Mouse (Mus musculus): ENCODE measurements at regions not wholly inside any gene's neighbourhood (a gene's known extent, or its start where the extent isn't known, plus 50 kb on each side); places are given as distances from the start of the nearest gene placed in this dataset.

GRCm38 (mm10) chr2:161166681-161167080, 57.8 kb upstream of the Chd6 start:
- DNase-seq (ENCODE audit: low spot score) = no peak

- DNase-seq (ENCODE audit: low spot score) = no peak
Observed at GRCm38 (mm10) chr2:161165495-161165894, 56.6 kb upstream of the Chd6 start.

GRCm38 (mm10) chr2:161164320-161164719, 55.4 kb upstream of the Chd6 start:
- no peak for DNase-seq (ENCODE audit: low spot score)
